Mouse (Mus musculus) lung, adult 2 months (tissue): Measurements from ENCODE around the gene Rfwd3. TPM values are rescaled to one million over a fixed set of nuclear protein-coding genes. Genes with fewer than 3 reads are reported as not detected.
A peak's percentile ranks its signal among the peaks of the same experiment; 100 is the strongest.
"Not testable (repeated sequence)": the region's sequence is repeated elsewhere in the genome, so short reads cannot be mapped to it uniquely, and the experiment has no call there.

Experiments
- DNase-seq: peaks from one replicate; pipeline ENCODE4 v3.0.0; 2022
- H3K4me1 ChIP-seq: fragments of 200-500 bp; 2 replicates; pipeline ENCODE4 v1.6.1; 2011; ENCODE audit warnings: low read length; ENCODE audit not compliant: control insufficient read depth, insufficient read depth
- H3K4me3 ChIP-seq: fragments of 200-500 bp; replicated peaks from 2 replicates; pipeline ENCODE3; 2011; ENCODE audit warnings: low read depth, mild to moderate bottlenecking, control low read depth, low read length; ENCODE audit errors: extremely low read depth
- CTCF ChIP-seq: fragments of 200-500 bp; IDR thresholded peaks from 2 replicates; pipeline ENCODE4 v1.5.1; 2011; ENCODE audit warnings: mild to moderate bottlenecking, low read length, control low read depth; ENCODE audit not compliant: insufficient read depth
- POLR2A ChIP-seq: fragments of 200-500 bp; IDR thresholded peaks from 2 replicates; pipeline ENCODE4 v1.6.1; 2011; ENCODE audit warnings: low read depth, mild to moderate bottlenecking, control low read depth, low read length, borderline replicate concordance; ENCODE audit errors: extremely low read depth
- WGBS: fragments of 180-500 bp; shearing (Covaris S2); methylation state at CpG from one replicate; pipeline ENCODE4 v1.1.7; 2018; 5-methylcytosine and 5-hydroxymethylcytosine counted together
- polyA plus RNA-seq: library from polyadenylated mRNA; depleted of rRNA; stranded (reverse); fragments of >200 nt; gene quantifications from 2 replicates; pipeline ENCODE4 v1.2.3, GENCODE M21; 2012

The Rfwd3 gene
- polyA plus RNA-seq, 1 experiment, result 10.8 TPM

DNA sequence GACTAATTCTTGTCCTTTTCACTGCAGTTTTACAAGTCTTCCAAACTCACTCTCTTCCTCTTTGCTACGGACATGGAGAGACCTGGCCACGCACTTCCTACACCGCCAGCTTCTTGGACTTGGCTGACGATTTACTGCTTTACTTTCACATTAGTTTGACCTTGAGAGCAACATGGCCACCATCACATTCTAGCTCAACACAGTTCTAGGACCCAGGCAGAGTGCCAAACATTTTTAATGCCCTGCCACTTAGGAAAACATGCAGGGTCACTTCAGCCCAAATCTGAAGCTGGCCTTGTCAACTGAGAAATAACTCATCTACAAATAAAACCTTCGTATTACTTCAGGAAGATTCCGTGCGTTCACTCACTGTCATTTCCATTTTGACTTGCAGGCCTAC is 8.3 kb downstream of the Rfwd3 start:
- no peaks in the 10 kb centered on the region for H3K4me1 ChIP-seq
- no peak overlapping the region for H3K4me3 ChIP-seq
- WGBS, result 80% methylated on average over 7 of the region's 7 CpGs
- no peak for TF ChIP-seq CTCF
- TF ChIP-seq POLR2A, result no peak
- no peak for DNase-seq

DNA sequence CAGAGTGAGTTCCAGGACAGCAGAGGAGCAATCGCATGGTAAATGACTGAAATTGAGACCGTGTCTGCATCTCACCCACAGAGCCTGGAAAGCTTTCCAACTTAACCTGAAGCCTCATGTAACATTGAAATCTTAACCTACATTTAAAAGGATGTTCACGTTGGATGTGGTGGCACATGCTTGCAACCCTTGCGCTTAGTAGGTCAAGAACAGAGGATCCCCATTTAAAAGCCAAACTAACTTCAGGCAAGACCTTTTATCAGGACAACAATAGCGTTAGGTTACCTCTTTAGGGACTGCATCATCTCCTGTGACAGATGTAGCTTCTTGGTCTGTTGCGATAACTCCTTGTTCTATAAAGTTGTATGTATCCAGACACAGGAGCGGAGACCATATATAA is 9.4 kb downstream of the Rfwd3 start:
- TF ChIP-seq CTCF (no peak), POLR2A (no peak)
- 94% methylated on average over 7 of the region's 7 CpGs for WGBS
- Histone ChIP-seq H3K4me1 (no peaks in the 10 kb centered on the region), H3K4me3 (no peak overlapping the region)
- DNase-seq, result no peak

GRCm38 (mm10) chr8:111285603-111286002 is 14.4 kb downstream of the Rfwd3 start:
- 82% methylated on average over 4 of the region's 4 CpGs for WGBS
- Histone ChIP-seq H3K4me3 (no peak overlapping the region), H3K4me1 (no peaks in the 10 kb centered on the region)
- no peak for DNase-seq
- no peak for TF ChIP-seq CTCF
- no peak for TF ChIP-seq POLR2A

- H3K4me3 ChIP-seq, result no peak overlapping the region
- no peaks in the 10 kb centered on the region for H3K4me1 ChIP-seq
- TF ChIP-seq CTCF, result no peak
- TF ChIP-seq POLR2A, result no peak
- WGBS, result 72% methylated on average over 3 of the region's 3 CpGs
- no peak for DNase-seq
These were observed 17.9 kb downstream of the Rfwd3 start for GRCm38 (mm10) chr8:111282093-111282492.

GRCm38 (mm10) chr8:111268277-111268676 is 31.7 kb downstream of the Rfwd3 start:
- TF ChIP-seq POLR2A, result no peak
- no peak for TF ChIP-seq CTCF
- no peak overlapping the region for H3K4me3 ChIP-seq
- no peak for DNase-seq
- 65% methylated on average over 2 of the region's 2 CpGs for WGBS
- no peaks in the 10 kb centered on the region for H3K4me1 ChIP-seq

- 64% methylated on average over 7 of the region's 7 CpGs for WGBS
- H3K4me3 ChIP-seq, H3K4me1 ChIP-seq, DNase-seq: not testable (repeated sequence)
These were observed 33.9 kb downstream of the Rfwd3 start for GRCm38 (mm10) chr8:111266161-111266560.

- Histone ChIP-seq H3K4me1 (no peaks in the 10 kb centered on the region), H3K4me3 (no peak overlapping the region)
- DNase-seq, result no peak
- 74% methylated on average over 2 of the region's 2 CpGs for WGBS
- TF ChIP-seq POLR2A, result no peak
- TF ChIP-seq CTCF, result no peak
These were observed 35.3 kb downstream of the Rfwd3 start for GRCm38 (mm10) chr8:111264693-111265220.

GRCm38 (mm10) chr8:111261981-111262381 is 38.0 kb downstream of the Rfwd3 start:
- WGBS, result 45% methylated on average over 4 of the region's 4 CpGs
- no peak for DNase-seq
- no peak for TF ChIP-seq CTCF
- TF ChIP-seq POLR2A, result no peak
- peaks cover 4% of the 10 kb centered on the region; the same call in 1 of the 2 replicates for H3K4me1 ChIP-seq
- H3K4me3 ChIP-seq, result no peak overlapping the region

GRCm38 (mm10) chr8:111260251-111260650 is 39.8 kb downstream of the Rfwd3 start:
- 95% methylated on average over 5 of the region's 5 CpGs for WGBS
- Histone ChIP-seq H3K4me3 (no peak overlapping the region), H3K4me1 (peaks cover 4% of the 10 kb centered on the region; the same call in 1 of the 2 replicates)
- no peak for DNase-seq
- no peak for TF ChIP-seq CTCF
- no peak for TF ChIP-seq POLR2A

DNA sequence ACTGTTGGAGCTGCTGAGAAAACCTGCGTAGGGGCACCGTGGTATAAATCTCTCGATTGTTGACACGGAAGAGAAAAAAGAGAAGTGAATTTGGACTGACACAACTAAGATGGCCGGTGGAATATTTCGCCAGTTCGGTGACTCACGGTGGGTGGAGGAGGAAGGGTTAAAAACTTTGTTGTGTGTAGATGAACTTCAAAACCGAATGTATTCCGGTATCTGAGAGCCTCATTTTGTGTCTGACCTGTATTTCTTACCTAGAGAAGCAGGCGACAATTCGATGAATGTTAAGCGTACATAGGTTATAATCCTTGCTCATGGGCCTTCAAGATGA is 40.6 kb downstream of the Rfwd3 start:
- TF ChIP-seq CTCF (no peak), POLR2A (no peak)
- H3K4me3 ChIP-seq, result peak overlapping the region; percentile 97
- no peak for DNase-seq
- 7% methylated on average over 13 of the region's 13 CpGs for WGBS
- H3K4me1 ChIP-seq, result peaks cover 4% of the 10 kb centered on the region; the same call in 1 of the 2 replicates

DNA sequence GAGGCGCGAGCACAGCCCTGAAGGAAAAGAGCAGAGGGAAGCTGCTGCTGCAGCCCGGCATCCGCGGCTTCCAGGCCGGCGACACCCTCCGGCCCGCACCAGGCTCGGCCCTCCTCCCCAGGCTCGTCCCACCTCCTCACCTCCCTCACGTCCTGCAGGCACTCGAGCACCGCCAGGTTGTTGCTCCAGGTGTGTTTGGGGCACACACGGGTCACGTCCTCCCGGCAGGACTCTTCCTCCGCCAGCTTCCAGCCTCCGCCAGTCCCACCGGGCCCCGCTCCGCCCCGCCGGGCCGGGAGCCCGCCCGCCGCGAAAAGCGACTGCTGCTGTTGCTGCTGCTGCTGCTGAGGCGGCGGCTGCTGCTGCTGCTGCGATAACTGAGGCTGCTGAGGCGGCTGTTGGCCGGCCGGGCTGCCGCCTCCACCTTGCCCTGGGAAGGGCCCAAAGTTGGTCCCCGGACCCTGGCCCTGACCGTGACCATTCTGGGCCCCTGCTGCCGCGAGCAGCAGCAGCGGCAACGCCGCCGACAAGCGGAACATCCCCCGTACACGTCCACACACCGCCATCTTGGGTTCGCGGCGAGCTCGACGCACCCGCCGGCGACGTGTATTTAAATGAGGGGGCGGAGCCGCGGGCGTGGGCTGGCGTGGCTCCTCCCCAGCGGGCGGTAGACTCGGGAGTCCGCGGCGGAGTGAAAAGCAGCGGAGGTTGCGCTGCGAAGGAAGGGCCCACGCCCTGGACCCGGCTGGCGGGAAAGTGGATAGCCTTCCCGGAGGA is 41.2 kb downstream of the Rfwd3 start, which contains the start of gene Glg1:
Gene Glg1, minus strand, starts transcription at position 586 of the 777 bp plus-strand sequence.
- peaks cover 4% of the 10 kb centered on the region; the same call in 1 of the 2 replicates for H3K4me1 ChIP-seq
- under 1% methylated on average over 74 of the region's 76 CpGs for WGBS
- H3K4me3 ChIP-seq, result peak within 1 kb of the TSS; percentile 97
- peak; percentile 94 for DNase-seq
- no peak for TF ChIP-seq CTCF
- TF ChIP-seq POLR2A, result peak; percentile 97
